Mouse (Mus musculus) midbrain, embryonic 12.5 days (tissue): ENCODE results near the gene Tspan17. TPM values are rescaled to one million over a fixed set of nuclear protein-coding genes. Genes with fewer than 3 reads are reported as not detected.
"Not testable (repeated sequence)": the region's sequence is repeated elsewhere in the genome, so short reads cannot be mapped to it uniquely, and the experiment has no call there.

Experiments
- ATAC-seq: fragments of 200-750 bp; cut with Nextera tagmentation; 2 replicates; pipeline ENCODE4 v1.8.0; 2017; ENCODE audit warnings: low read depth, moderate TSS enrichment, moderate library complexity; ENCODE audit not compliant: low FRiP score
- H3K27ac ChIP-seq: fragments of 300-500 bp; sonication (generic); replicated peaks from 2 replicates; pipeline ENCODE4 v1.5.1; 2016; ENCODE audit warnings: mild to moderate bottlenecking
- H3K27me3 ChIP-seq: fragments of 300-500 bp; sonication (generic); 2 replicates; pipeline ENCODE4 v1.6.1; 2016; ENCODE audit warnings: mild to moderate bottlenecking
- H3K36me3 ChIP-seq: fragments of 300-500 bp; sonication (generic); 2 replicates; pipeline ENCODE4 v1.6.1; 2016
- H3K4me1 ChIP-seq: fragments of 300-500 bp; sonication (generic); 2 replicates; pipeline ENCODE4 v1.6.1; 2016
- H3K4me2 ChIP-seq: fragments of 300-500 bp; sonication (generic); replicated peaks from 2 replicates; pipeline ENCODE4 v1.6.1; 2016; ENCODE audit warnings: mild to moderate bottlenecking, moderate library complexity
- H3K4me3 ChIP-seq: fragments of 300-500 bp; sonication (generic); 2 replicates; pipeline ENCODE4 v1.5.1; 2016; ENCODE audit warnings: mild to moderate bottlenecking
- H3K9ac ChIP-seq: fragments of 300-500 bp; sonication (generic); replicated peaks from 2 replicates; pipeline ENCODE4 v1.6.1; 2016; ENCODE audit warnings: mild to moderate bottlenecking, moderate library complexity
- H3K9me3 ChIP-seq: fragments of 300-500 bp; sonication (generic); 2 replicates; pipeline ENCODE4 v1.6.1; 2016; ENCODE audit warnings: mild to moderate bottlenecking
- WGBS: fragments of 180-500 bp; shearing (Covaris S2); methylation state at CpG from one replicate; pipeline ENCODE4 v1.1.7; 2016; 5-methylcytosine and 5-hydroxymethylcytosine counted together
- polyA plus RNA-seq: library from polyadenylated mRNA; unstranded; fragments of >200 nt; fragmentation: Nextera tagmentation; extraction: Ambion mirVana; gene quantifications from 2 replicates; pipeline ENCODE4 v1.2.1, GENCODE M21; 2016

The Tspan17 gene
- polyA plus RNA-seq, 1 experiment from 2014 or later = 25.7 TPM

DNA sequence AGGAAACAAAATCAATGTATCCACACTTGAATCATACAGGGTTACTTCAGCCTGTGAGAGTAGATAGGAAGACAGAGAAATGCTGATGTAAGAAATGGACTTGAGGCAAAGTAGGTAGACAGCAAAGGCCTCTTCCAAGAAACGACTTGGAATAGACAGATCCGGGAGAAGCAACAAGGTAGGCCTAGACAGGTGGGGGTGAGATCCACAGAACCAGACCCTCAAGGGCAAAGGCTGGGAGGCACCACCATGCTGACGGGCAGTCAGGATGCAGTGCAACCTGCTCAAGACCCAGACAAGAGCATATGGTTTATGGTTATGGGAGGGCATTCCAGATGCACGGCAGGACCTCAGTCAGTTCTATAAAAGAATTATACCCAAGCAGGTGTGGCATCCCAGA lies 22.2 kb upstream of the Tspan17 start:
- ATAC-seq = no peak
- Histone ChIP-seq H3K9ac (no peak overlapping the region), H3K27ac (no peak overlapping the region), H3K4me2 (peak overlapping the region; percentile 79; the same call in 1 of the 2 replicates), H3K27me3 (peaks cover 57% of the 10 kb centered on the region), H3K4me3 (no peak overlapping the region), H3K36me3 (no peaks in the 10 kb centered on the region), H3K4me1 (peaks cover 16% of the 10 kb centered on the region), H3K9me3 (no peaks in the 10 kb centered on the region)
- 84% methylated on average over 4 of the region's 4 CpGs for WGBS

DNA sequence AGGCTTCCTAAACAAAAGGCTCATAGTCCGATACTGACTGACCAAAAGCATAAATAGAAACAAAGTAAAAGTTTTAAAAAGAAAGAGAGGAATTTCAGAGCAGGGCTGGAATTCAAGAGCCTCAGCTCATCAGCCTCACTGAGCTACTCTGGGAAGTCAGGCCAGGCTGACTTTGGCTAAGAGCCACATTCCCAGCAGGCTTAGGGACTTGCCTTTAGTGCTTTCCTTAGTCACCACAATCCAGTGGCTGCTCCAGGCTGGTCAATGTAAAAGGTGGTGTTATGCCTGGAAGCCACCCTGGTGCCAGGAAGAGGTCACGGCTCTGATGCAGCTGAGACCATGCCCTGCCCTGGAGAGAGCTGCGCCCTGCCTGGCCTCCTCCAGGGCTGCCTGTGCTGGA lies 8.6 kb upstream of the Tspan17 start:
- no peak overlapping the region for H3K27ac ChIP-seq
- 80% methylated on average over 3 of the region's 3 CpGs for WGBS

GRCm38 (mm10) chr13:54781086-54781485 lies 8.1 kb upstream of the Tspan17 start:
- Histone ChIP-seq H3K4me2 (no peak overlapping the region), H3K36me3 (no peaks in the 10 kb centered on the region), H3K27ac (no peak overlapping the region), H3K27me3 (no peaks in the 10 kb centered on the region), H3K4me3 (no peak overlapping the region), H3K9ac (no peak overlapping the region), H3K9me3 (no peaks in the 10 kb centered on the region), H3K4me1 (no peaks in the 10 kb centered on the region)
- no peak for ATAC-seq
- WGBS = 89% methylated on average over 3 of the region's 3 CpGs

More for the DNA sequence above, 8.6 kb upstream of the Tspan17 start:
- H3K9me3 ChIP-seq = no peaks in the 10 kb centered on the region
- H3K4me3 ChIP-seq = no peak overlapping the region
- no peaks in the 10 kb centered on the region for H3K27me3 ChIP-seq
- no peaks in the 10 kb centered on the region for H3K4me1 ChIP-seq
- no peaks in the 10 kb centered on the region for H3K36me3 ChIP-seq
- no peak for ATAC-seq
- no peak overlapping the region for H3K9ac ChIP-seq
- no peak overlapping the region for H3K4me2 ChIP-seq

GRCm38 (mm10) chr13:54783235-54783634 lies 5.9 kb upstream of the Tspan17 start:
- H3K9me3 ChIP-seq = no peaks in the 10 kb centered on the region
- 41% methylated on average over 2 of the region's 2 CpGs for WGBS

DNA sequence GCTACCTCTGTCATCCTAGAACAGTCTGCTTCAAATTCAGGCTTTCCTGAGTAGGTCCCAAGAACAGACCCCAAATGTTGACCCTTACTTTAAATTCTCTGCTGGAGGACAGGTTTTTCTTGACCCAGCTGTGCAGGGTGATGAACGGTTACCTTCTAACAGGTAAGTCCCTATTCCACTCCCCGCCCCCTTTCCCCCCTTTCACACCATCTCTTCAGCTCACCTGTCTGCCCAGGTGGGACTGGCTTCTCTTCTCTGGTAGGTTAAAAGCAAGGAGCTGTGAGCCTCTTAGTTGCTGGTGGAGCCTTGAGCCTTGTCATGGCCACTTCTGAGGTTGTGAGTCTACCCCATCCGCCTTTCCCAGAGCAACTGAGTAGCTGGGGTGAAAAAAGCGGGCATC lies 5.5 kb upstream of the Tspan17 start, which contains the start of gene Eif4e1b:
Gene Eif4e1b (plus strand): TSS at position 301 of the 400 bp plus-strand sequence.
- WGBS = 82% methylated on average over 4 of the region's 4 CpGs
- no peaks in the 10 kb centered on the region for H3K27me3 ChIP-seq
- H3K4me3 ChIP-seq = no peak within 1 kb of the TSS
- H3K27ac ChIP-seq = no peak within 1 kb of the TSS
- H3K9me3 ChIP-seq = no peaks in the 10 kb centered on the region
- H3K4me2 ChIP-seq = no peak within 1 kb of the TSS
- H3K9ac ChIP-seq = no peak within 1 kb of the TSS
- H3K36me3 ChIP-seq = no peaks in the 10 kb centered on the region
- H3K4me1 ChIP-seq = no peaks in the 10 kb centered on the region
- ATAC-seq = no peak

More at GRCm38 (mm10) chr13:54783235-54783634, 5.9 kb upstream of the Tspan17 start:
- H3K4me3 ChIP-seq = no peak overlapping the region
- ATAC-seq = no peak
- no peaks in the 10 kb centered on the region for H3K4me1 ChIP-seq
- no peak overlapping the region for H3K9ac ChIP-seq
- no peaks in the 10 kb centered on the region for H3K36me3 ChIP-seq
- H3K4me2 ChIP-seq = no peak overlapping the region
- no peaks in the 10 kb centered on the region for H3K27me3 ChIP-seq
- H3K27ac ChIP-seq = no peak overlapping the region

DNA sequence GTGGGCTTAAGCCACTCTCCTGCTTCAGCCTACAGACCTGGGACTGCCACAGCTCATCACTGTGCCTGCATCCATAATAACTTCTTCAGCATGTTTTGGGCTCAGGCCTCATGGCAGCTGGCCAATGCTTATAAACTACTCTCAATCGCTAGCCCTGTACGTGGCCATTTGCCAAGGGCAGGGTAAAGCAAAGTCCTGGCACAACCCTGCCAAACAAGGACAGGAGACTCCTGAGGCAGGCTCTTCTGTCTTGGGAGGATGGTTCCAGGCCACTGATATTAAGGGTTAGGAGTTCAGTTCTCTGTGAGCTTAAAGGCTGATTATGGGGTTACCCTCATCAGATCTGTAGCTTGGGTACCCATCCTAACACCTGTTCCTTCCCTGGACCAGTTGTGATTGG lies 1.6 kb upstream of the Tspan17 start:
- not testable (repeated sequence) for H3K4me2 ChIP-seq, ATAC-seq, H3K36me3 ChIP-seq, H3K4me3 ChIP-seq, H3K9me3 ChIP-seq, H3K9ac ChIP-seq, H3K27ac ChIP-seq
- 81% methylated on average over 2 of the region's 2 CpGs for WGBS
- Histone ChIP-seq H3K4me1 (peaks cover 16% of the 10 kb centered on the region), H3K27me3 (peaks cover 31% of the 10 kb centered on the region)

- under 1% methylated on average over 36 of the region's 38 CpGs for WGBS
- H3K27ac ChIP-seq = 0 out of 2 replicates have a peak overlapping the region, but pooled peaks have one; percentile 15
These were observed 602 bp downstream of the Tspan17 start for GRCm38 (mm10) chr13:54789561-54790397.

DNA sequence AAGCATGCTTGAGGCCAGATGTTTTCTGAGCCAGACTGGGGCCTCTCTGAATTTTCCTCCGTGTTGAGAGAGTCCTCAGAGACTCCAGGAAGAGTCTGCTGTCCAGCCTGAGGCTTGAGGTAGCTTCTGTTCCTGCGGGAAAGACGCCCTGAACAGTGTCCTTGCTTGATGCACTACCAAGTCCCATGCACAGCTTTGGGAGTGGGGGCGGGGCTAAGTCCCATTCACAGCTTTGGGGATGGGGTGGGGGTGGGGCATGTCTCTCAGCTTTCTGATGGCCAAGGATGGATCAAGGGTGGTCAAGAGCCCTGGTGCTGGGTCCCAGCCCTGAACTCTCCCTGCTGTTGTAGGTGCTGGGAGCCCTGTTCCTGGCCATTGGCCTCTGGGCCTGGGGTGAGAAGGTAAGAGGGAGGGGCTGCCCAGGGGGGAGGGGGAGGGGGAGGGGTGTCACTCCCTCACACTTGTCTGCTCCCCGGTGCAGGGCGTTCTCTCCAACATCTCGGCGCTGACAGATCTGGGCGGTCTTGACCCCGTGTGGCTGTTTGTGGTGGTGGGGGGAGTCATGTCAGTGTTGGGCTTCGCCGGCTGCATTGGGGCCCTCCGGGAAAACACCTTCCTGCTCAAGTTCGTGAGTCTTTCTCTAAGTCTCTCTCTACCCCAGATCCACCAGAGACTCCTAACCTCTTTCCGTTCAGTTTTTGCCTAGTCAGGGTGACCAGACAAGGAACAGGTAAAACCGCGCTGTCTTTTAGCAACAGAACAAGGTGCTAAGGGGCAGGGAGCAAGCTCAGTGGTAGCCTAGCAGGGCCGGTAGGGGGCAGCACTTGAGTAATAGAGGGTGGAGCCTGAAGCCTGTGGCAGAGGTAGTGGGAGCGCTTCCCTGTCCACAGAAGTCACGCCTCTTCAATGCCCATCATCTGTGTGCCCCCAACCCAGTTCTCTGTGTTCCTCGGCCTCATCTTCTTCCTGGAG lies 3.4 kb downstream of the Tspan17 start:
- WGBS = 24% methylated on average over 21 of the region's 21 CpGs
- no peaks in the 10 kb centered on the region for H3K36me3 ChIP-seq
- H3K27me3 ChIP-seq = peaks cover 68% of the 10 kb centered on the region
- peaks cover 20% of the 10 kb centered on the region for H3K4me1 ChIP-seq
- no peak overlapping the region for H3K4me3 ChIP-seq
- ATAC-seq = no peak
- no peak overlapping the region for H3K4me2 ChIP-seq
- H3K9ac ChIP-seq = no peak overlapping the region
- no peak overlapping the region for H3K27ac ChIP-seq
- H3K9me3 ChIP-seq = no peaks in the 10 kb centered on the region

More at GRCm38 (mm10) chr13:54789561-54790397, 602 bp downstream of the Tspan17 start:
- H3K36me3 ChIP-seq = no peaks in the 10 kb centered on the region
- peak overlapping the region; percentile 69 for H3K9ac ChIP-seq
- H3K4me1 ChIP-seq = peaks cover 20% of the 10 kb centered on the region
- H3K4me2 ChIP-seq = peak overlapping the region; percentile 96
- ATAC-seq = peak; percentile 67
- H3K9me3 ChIP-seq = no peaks in the 10 kb centered on the region
- peak overlapping the region; percentile 60 for H3K4me3 ChIP-seq
- H3K27me3 ChIP-seq = peaks cover 47% of the 10 kb centered on the region

DNA sequence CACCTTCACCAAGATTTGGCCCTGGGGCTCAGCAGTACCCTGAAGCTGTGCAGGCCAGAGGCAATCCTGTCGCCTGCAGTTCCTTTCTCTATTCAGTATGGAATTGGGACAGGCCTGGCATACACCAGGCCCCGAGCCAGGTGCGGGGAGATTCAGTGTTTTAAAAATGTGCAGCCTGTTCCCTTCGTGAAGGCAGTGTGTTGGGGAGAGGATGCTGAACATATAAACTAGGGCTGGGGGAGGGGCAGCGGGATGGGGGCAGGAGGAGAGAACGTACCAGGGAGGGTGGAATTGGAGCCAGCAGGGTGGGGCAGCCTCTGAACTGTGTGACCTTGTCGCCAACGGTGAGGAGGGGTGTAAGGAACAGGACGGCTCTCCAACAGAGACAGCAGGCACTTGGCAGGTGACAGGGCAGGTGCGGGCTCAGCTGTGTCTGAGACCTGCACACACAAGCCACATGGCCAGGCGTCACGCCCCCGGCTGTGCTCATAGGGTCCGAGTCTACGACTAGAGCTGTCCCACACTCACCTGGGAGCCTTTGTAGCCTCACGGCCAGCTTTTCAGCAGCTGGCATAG lies 4.9 kb downstream of the Tspan17 start:
- ATAC-seq = no peak
- Histone ChIP-seq H3K27me3 (peaks cover 83% of the 10 kb centered on the region), H3K4me3 (no peak overlapping the region), H3K9ac (no peak overlapping the region), H3K4me1 (peaks cover 20% of the 10 kb centered on the region), H3K4me2 (no peak overlapping the region), H3K9me3 (no peaks in the 10 kb centered on the region), H3K27ac (no peak overlapping the region), H3K36me3 (no peaks in the 10 kb centered on the region)
- WGBS = 84% methylated on average over 16 of the region's 16 CpGs

DNA sequence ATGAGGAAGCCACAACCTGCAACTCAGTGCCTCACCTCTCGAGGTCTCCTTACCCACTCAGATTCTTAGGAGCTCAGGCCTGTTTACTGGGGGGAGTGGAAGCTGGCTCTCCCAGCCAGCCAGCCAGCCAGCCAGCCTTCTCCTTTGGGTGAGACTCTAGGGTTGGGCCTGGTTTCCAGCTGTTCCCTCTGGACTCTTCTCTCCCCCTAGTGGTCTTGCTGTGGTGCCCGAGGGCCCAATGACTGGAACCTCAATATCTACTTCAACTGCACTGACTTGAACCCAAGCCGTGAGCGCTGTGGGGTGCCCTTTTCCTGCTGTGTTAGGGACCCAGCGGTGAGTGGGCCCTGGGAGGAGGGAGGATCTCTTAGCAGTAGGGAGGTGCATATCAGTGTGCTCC lies 5.7 kb downstream of the Tspan17 start:
- WGBS = 47% methylated on average over 5 of the region's 5 CpGs
- Histone ChIP-seq H3K27me3 (peaks cover 79% of the 10 kb centered on the region), H3K4me1 (peaks cover 15% of the 10 kb centered on the region), H3K9me3 (no peaks in the 10 kb centered on the region), H3K36me3 (no peaks in the 10 kb centered on the region), H3K4me3 (no peak overlapping the region), H3K27ac (no peak overlapping the region), H3K4me2 (no peak overlapping the region), H3K9ac (no peak overlapping the region)
- ATAC-seq = no peak

- Histone ChIP-seq H3K9ac (no peak overlapping the region), H3K4me1 (peaks cover 6% of the 10 kb centered on the region; the same call in 1 of the 2 replicates), H3K36me3 (no peaks in the 10 kb centered on the region), H3K9me3 (no peaks in the 10 kb centered on the region), H3K4me2 (no peak overlapping the region), H3K4me3 (no peak overlapping the region), H3K27ac (no peak overlapping the region), H3K27me3 (peaks cover 64% of the 10 kb centered on the region)
- ATAC-seq = no peak; the same call in 1 of the 2 replicates
- 35% methylated on average over 4 of the region's 4 CpGs for WGBS
These were observed 8.2 kb downstream of the Tspan17 start for GRCm38 (mm10) chr13:54797356-54797755.
